Mouse (Mus musculus) forebrain, embryonic 14.5 days (tissue): ENCODE data around the gene Coil. TPM values are rescaled to one million over a fixed set of nuclear protein-coding genes. Genes with fewer than 3 reads are reported as not detected.

Experiments
- ATAC-seq: fragments of 200-750 bp; cut with Nextera tagmentation; 2 replicates; pipeline ENCODE4 v1.8.0; 2017; ENCODE audit warnings: mild to moderate bottlenecking, moderate library complexity
- DNase-seq: peaks from one replicate; pipeline ENCODE4 v3.0.0-alpha.2; 2015; ENCODE audit warnings: low spot score
- H3K27ac ChIP-seq: fragments of 300-500 bp; sonication (generic); 2 replicates; pipeline ENCODE4 v1.5.1; 2014; ENCODE audit warnings: low read depth, mild to moderate bottlenecking, control low read depth, low read length, moderate library complexity
- H3K27me3 ChIP-seq: fragments of 300-500 bp; sonication (generic); replicated peaks from 2 replicates; pipeline ENCODE4 v1.6.1; 2014; ENCODE audit warnings: low read length, control low read depth, mixed read lengths; ENCODE audit not compliant: control insufficient read depth, insufficient read depth
- H3K36me3 ChIP-seq: fragments of 300-500 bp; sonication (generic); 2 replicates; pipeline ENCODE4 v1.6.1; 2014; ENCODE audit warnings: low read length, control low read depth; ENCODE audit not compliant: control insufficient read depth, insufficient read depth
- H3K4me1 ChIP-seq: fragments of 300-500 bp; sonication (generic); 2 replicates; pipeline ENCODE4 v1.6.1; 2014; ENCODE audit warnings: antibody characterized with exemption, low read length, control low read depth; ENCODE audit not compliant: control insufficient read depth, insufficient read depth
- H3K4me2 ChIP-seq: fragments of 300-500 bp; sonication (generic); 2 replicates; pipeline ENCODE4 v1.6.1; 2014; ENCODE audit warnings: mild to moderate bottlenecking, control low read depth, low read length
- H3K4me3 ChIP-seq: fragments of 300-500 bp; sonication (generic); 2 replicates; pipeline ENCODE4 v1.5.1; 2014; ENCODE audit warnings: low read depth, low read length, control low read depth
- H3K9ac ChIP-seq: fragments of 300-500 bp; sonication (generic); 2 replicates; pipeline ENCODE4 v1.6.1; 2014; ENCODE audit warnings: mild to moderate bottlenecking, low read length, control low read depth, moderate library complexity
- H3K9me3 ChIP-seq: fragments of 300-500 bp; sonication (generic); replicated peaks from 2 replicates; pipeline ENCODE4 v1.6.1; 2016; ENCODE audit warnings: low read length, control low read depth, mixed read lengths; ENCODE audit not compliant: control insufficient read depth
- WGBS: fragments of 180-500 bp; shearing (Covaris S2); extraction: QIAGEN DNeasy Blood & Tissue Kit; methylation state at CpG from one replicate; pipeline ENCODE4 v1.1.7; 2014; 5-methylcytosine and 5-hydroxymethylcytosine counted together
- polyA plus RNA-seq: library from polyadenylated mRNA; unstranded; fragments of >200 nt; fragmentation: Nextera tagmentation; extraction: Ambion mirVana; gene quantifications from 2 replicates; pipeline ENCODE4 v1.2.1, GENCODE M21; 2014

Gene Coil
- polyA plus RNA-seq, 1 experiment from 2014 or later, result 17.1 TPM

DNA sequence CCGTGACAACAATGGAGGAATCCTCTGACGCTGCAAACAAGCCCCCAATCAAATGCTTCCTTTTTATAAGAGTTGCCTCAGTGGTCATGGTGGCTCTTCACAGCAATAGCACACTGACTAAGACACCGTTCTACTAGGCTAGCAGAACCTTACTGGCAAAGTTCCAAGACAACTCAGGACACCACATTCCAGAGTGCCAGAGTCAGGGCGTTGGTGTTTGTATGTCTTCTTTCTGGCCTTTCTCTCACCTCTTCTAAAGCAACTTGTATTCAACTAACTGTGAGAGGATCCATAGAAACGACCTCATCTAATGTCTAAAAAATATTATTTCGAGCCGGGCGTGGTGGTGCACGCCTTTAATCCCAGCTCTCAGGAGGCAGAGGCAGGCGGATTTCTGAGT is 53.4 kb downstream of the Coil start:
- ATAC-seq, result no peak
- 76% methylated on average over 10 of the region's 10 CpGs for whole genome bisulfite sequencing
- no peaks in the 10 kb centered on the region for H3K36me3 ChIP-seq
- H3K4me3 ChIP-seq, result no peak overlapping the region
- H3K27me3 ChIP-seq, result no peaks in the 10 kb centered on the region
- no peak overlapping the region for H3K27ac ChIP-seq
- no peaks in the 10 kb centered on the region for H3K9me3 ChIP-seq
- H3K4me2 ChIP-seq, result no peak overlapping the region
- H3K4me1 ChIP-seq, result no peaks in the 10 kb centered on the region
- no peak overlapping the region for H3K9ac ChIP-seq
- no peak for DNase-seq

DNA sequence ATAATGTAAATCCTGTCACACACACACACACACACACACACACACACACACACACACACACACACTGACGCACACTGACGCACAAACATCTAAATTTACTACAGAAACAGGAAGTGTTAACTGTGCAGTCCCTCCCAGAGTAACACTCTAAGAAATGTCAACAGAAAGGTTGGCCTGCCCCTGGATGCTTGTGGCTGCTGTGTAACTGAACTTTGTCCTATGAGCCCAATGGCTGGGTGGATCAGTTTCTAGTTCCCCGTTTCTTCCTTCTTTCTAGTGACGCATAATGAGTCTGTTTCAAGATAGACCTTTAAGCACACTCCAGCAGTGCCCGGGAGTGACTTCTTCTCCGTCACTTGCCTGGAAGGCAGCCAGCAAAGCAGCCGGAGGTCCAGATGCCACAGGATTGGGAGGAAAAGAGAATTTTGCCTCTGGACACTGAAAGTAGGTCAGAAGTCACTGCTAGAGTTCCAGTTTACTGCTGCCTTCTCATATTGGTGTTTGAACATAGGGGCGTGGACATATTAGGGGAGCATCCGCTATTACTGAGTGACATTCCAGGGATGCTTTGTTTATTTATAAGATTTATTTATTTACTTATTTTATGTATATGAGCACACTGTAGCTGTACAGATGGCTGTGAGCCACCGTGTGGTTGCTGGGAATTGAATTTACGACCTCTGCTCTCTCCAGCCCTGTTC is 54.3 kb downstream of the Coil start:
- Histone ChIP-seq H3K27me3 (no peaks in the 10 kb centered on the region), H3K4me3 (no peak overlapping the region), H3K27ac (no peak overlapping the region), H3K4me2 (no peak overlapping the region), H3K9me3 (no peaks in the 10 kb centered on the region), H3K36me3 (no peaks in the 10 kb centered on the region), H3K9ac (no peak overlapping the region), H3K4me1 (no peaks in the 10 kb centered on the region)
- no peak for DNase-seq
- WGBS, result 77% methylated on average over 11 of the region's 11 CpGs
- ATAC-seq, result no peak

DNA sequence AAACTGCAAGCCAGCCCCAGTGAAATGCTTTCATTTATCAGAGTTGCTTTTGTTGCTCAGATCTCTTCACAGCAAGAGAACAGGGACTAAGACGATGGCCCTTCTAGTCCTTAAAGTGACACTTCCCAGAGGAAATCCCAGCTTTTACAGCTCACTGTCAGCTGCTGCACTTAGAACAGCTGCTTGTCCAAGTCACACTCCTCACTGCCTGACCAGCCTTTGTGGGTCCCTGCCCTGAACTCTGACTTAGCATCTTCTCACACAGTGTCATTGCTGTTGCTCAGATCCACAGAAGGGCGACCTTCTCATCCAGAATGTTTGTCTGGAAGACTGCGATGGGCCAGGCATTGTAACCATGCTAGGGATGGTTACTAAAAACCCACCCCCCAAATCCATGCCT is 55.6 kb downstream of the Coil start:
- DNase-seq (no peak), ATAC-seq (no peak)
- H3K27ac ChIP-seq, result no peak overlapping the region
- H3K4me2 ChIP-seq, result no peak overlapping the region
- H3K27me3 ChIP-seq, result no peaks in the 10 kb centered on the region
- H3K9me3 ChIP-seq, result no peaks in the 10 kb centered on the region
- H3K9ac ChIP-seq, result no peak overlapping the region
- no peaks in the 10 kb centered on the region for H3K4me1 ChIP-seq
- no peaks in the 10 kb centered on the region for H3K36me3 ChIP-seq
- 76% methylated on average over 3 of the region's 3 CpGs for WGBS
- H3K4me3 ChIP-seq, result no peak overlapping the region

DNA sequence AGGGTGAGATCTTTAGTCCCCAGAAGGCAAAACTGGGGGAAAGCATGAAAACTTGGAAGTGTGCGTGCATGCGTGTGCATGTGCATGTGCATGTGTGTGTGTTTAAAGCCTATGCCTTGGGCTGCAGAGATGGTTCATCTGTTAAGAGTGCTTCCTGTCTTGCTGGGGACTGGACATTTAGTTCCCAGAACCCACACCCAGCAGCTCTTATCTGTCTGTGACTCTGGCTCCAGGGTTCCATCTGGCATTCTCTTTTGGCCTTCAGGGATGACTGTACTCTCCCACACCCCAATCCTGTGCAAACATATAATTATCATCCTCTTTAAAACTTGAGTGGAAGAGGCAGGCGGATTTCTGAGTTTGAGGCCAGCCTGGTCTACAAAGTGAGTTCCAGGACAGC is 56.1 kb downstream of the Coil start:
- H3K9me3 ChIP-seq, result no peaks in the 10 kb centered on the region
- 90% methylated on average over 3 of the region's 3 CpGs for WGBS
- no peak overlapping the region for H3K4me2 ChIP-seq
- no peak overlapping the region for H3K9ac ChIP-seq
- ATAC-seq (no peak), DNase-seq (no peak)
- no peak overlapping the region for H3K27ac ChIP-seq
- no peaks in the 10 kb centered on the region for H3K4me1 ChIP-seq
- no peaks in the 10 kb centered on the region for H3K36me3 ChIP-seq
- no peak overlapping the region for H3K4me3 ChIP-seq
- no peaks in the 10 kb centered on the region for H3K27me3 ChIP-seq

- Histone ChIP-seq H3K9ac (no peak overlapping the region), H3K36me3 (no peaks in the 10 kb centered on the region), H3K27me3 (no peaks in the 10 kb centered on the region), H3K27ac (no peak overlapping the region), H3K4me3 (no peak overlapping the region), H3K9me3 (no peaks in the 10 kb centered on the region), H3K4me2 (no peak overlapping the region), H3K4me1 (no peaks in the 10 kb centered on the region)
- WGBS, result 93% methylated on average over 10 of the region's 10 CpGs
- no peak for ATAC-seq
- no peak for DNase-seq
These were observed 57.9 kb downstream of the Coil start for GRCm38 (mm10) chr11:89027955-89028361.

- Histone ChIP-seq H3K9me3 (no peaks in the 10 kb centered on the region), H3K4me2 (no peak overlapping the region), H3K4me3 (no peak overlapping the region), H3K4me1 (no peaks in the 10 kb centered on the region), H3K36me3 (no peaks in the 10 kb centered on the region), H3K27me3 (no peaks in the 10 kb centered on the region), H3K27ac (no peak overlapping the region), H3K9ac (no peak overlapping the region)
- WGBS, result 71% methylated on average over 10 of the region's 10 CpGs
- no peak for ATAC-seq
- DNase-seq, result no peak
These were observed 58.9 kb downstream of the Coil start for GRCm38 (mm10) chr11:89028871-89029405.

DNA sequence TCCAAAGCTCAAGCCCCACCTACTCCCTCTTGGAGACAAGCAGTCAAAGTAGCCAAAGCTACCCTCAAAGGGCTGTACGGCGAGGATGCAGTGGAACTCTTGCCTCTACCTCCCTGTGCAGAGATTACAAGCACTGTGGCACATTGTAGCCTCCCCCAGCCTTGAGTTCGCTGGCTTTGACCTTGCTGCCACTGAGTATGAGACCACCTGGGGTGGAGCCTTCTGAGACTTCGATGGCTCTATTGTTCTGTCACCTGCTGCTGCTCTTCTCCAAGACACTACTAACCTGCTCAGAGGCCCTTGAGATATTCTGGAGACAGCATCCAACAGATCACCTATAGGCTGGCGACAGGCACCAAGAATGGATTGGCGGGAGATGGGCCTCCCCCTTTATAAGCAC is 60.5 kb downstream of the Coil start:
- DNase-seq, result no peak
- WGBS, result 78% methylated on average over 6 of the region's 6 CpGs
- Histone ChIP-seq H3K36me3 (no peaks in the 10 kb centered on the region), H3K4me1 (no peaks in the 10 kb centered on the region), H3K4me3 (no peak overlapping the region), H3K4me2 (no peak overlapping the region), H3K27ac (no peak overlapping the region), H3K9me3 (no peaks in the 10 kb centered on the region), H3K27me3 (no peaks in the 10 kb centered on the region), H3K9ac (no peak overlapping the region)
- ATAC-seq, result no peak

DNA sequence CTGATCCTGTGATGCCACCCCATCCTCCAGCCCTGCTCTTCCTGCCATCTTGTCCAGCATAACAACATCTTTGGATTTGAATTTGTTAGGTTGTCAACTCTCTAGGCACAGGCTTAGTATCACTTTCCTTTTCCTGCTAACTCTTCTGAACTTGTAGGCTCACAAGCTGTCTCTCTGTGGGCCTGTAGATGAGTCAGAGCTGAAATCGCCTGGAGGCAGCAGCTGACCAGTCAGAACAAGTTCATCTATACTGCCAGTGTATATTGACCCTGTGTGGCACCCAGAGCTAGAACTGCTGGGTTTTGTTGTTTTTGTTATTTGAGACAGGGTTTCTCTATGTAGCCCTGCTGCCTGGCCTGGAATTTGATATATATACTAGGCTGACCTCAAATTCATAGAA is 61.1 kb downstream of the Coil start:
- Histone ChIP-seq H3K36me3 (no peaks in the 10 kb centered on the region), H3K4me3 (no peak overlapping the region), H3K4me1 (no peaks in the 10 kb centered on the region), H3K4me2 (no peak overlapping the region), H3K27me3 (no peaks in the 10 kb centered on the region), H3K27ac (no peak overlapping the region), H3K9me3 (no peaks in the 10 kb centered on the region), H3K9ac (no peak overlapping the region)
- no peak for DNase-seq
- no peak for ATAC-seq
- 63% methylated on average over 1 of the region's 1 CpGs for WGBS

GRCm38 (mm10) chr11:89034592-89034991 is 64.5 kb downstream of the Coil start:
- ATAC-seq, result no peak
- Histone ChIP-seq H3K4me1 (no peaks in the 10 kb centered on the region), H3K36me3 (peaks cover 19% of the 10 kb centered on the region), H3K9ac (no peak overlapping the region), H3K27ac (no peak overlapping the region), H3K9me3 (no peaks in the 10 kb centered on the region), H3K4me2 (no peak overlapping the region), H3K4me3 (no peak overlapping the region), H3K27me3 (no peaks in the 10 kb centered on the region)
- no peak for DNase-seq
